Mouse (Mus musculus) liver, adult 2 months (tissue): ENCODE results near the gene Gm4869. TPM values are rescaled to one million over a fixed set of nuclear protein-coding genes. Genes with fewer than 3 reads are reported as not detected.

ENCODE experiments used
- DNase-seq: peaks from one replicate; pipeline ENCODE4 v3.0.0-alpha.2; 2011; ENCODE audit warnings: low read depth, low spot score; ENCODE audit errors: extremely low read depth
- H3K27ac ChIP-seq: fragments of 200-500 bp; replicated peaks from 2 replicates; pipeline ENCODE4 v1.5.1; 2012; ENCODE audit warnings: low read depth, mild to moderate bottlenecking, control low read depth, inconsistent platforms, low read length; ENCODE audit not compliant: insufficient read depth
- H3K27me3 ChIP-seq: fragments of 200-500 bp; 2 replicates; pipeline ENCODE4 v1.6.1; 2012; ENCODE audit warnings: mild to moderate bottlenecking, moderate library complexity, low read length, inconsistent platforms; ENCODE audit not compliant: control insufficient read depth, insufficient read depth
- H3K36me3 ChIP-seq: fragments of 200-500 bp; 2 replicates; pipeline ENCODE4 v1.6.1; 2012; ENCODE audit warnings: low read length, inconsistent platforms; ENCODE audit not compliant: control insufficient read depth, insufficient read depth
- H3K4me1 ChIP-seq: fragments of 200-500 bp; 2 replicates; pipeline ENCODE4 v1.6.1; 2011; ENCODE audit warnings: low read length; ENCODE audit not compliant: control insufficient read depth, insufficient read depth
- H3K4me3 ChIP-seq: fragments of 200-500 bp; 2 replicates; pipeline ENCODE4 v1.5.1; 2011; ENCODE audit warnings: low read depth, mild to moderate bottlenecking, control low read depth, low read length, moderate library complexity; ENCODE audit not compliant: insufficient read depth
- H3K79me2 ChIP-seq: fragments of 200-500 bp; 2 replicates; pipeline ENCODE4 v1.6.1; 2012; ENCODE audit warnings: inconsistent platforms, mild to moderate bottlenecking, low read length, moderate library complexity; ENCODE audit not compliant: control insufficient read depth, insufficient read depth
- H3K9ac ChIP-seq: fragments of 200-500 bp; 2 replicates; pipeline ENCODE4 v1.6.1; 2012; ENCODE audit warnings: low read depth, mild to moderate bottlenecking, control low read depth, inconsistent platforms, low read length
- CTCF ChIP-seq: fragments of 200-500 bp; IDR thresholded peaks from 2 replicates; pipeline ENCODE4 v1.5.1; 2011; ENCODE audit warnings: low read depth, low read length, control low read depth
- POLR2A ChIP-seq: fragments of 200-500 bp; IDR thresholded peaks from 2 replicates; pipeline ENCODE4 v1.6.1; 2011; ENCODE audit warnings: low read length, control low read depth; ENCODE audit not compliant: insufficient read depth; ENCODE audit errors: extremely low read depth
- WGBS: fragments of 180-500 bp; shearing (Covaris S2); methylation state at CpG from one replicate; pipeline ENCODE4 v1.1.7; 2018; 5-methylcytosine and 5-hydroxymethylcytosine counted together
- polyA plus RNA-seq: library from polyadenylated mRNA; depleted of rRNA; stranded (reverse); fragments of >200 nt; gene quantifications from 2 replicates; pipeline ENCODE4 v1.2.3, GENCODE M21; 2012; rRNA removed
- total RNA-seq: library from RNA; depleted of rRNA; stranded (reverse); fragments of >200 nt; gene quantifications from 2 replicates; pipeline ENCODE4 v1.2.3, GENCODE M21; 2014; rRNA removed

The Gm4869 gene
- total and polyA plus RNA-seq, 2 experiments, result not detected

DNA sequence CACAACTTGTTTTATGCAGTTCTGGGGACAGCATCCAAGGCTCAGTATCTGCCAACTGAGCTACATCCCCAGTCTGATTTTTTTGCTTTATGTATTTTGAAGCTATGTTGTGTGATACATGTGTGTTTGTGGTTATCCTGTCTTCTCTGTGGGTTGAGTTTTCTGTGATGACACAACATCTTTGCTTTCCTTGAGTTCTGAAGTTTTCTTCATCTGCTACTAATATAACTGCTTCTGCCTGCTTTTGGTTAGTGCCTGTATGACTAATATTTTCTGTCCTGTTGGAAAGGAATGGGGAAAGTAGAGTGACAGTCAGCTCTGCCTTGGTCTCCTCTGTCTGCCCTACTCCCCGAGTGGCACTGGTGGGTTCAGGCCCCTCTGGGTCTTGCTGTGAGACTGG is 75.8 kb downstream of the Gm4869 start:
- Histone ChIP-seq H3K36me3 (no peaks in the 10 kb centered on the region), H3K9ac (no peak overlapping the region), H3K4me3 (no peak overlapping the region), H3K4me1 (no peaks in the 10 kb centered on the region), H3K27ac (no peak overlapping the region), H3K27me3 (no peaks in the 10 kb centered on the region), H3K79me2 (no peaks in the 10 kb centered on the region)
- WGBS, result 83% methylated on average over 1 of the region's 1 CpGs
- no peak for TF ChIP-seq CTCF
- TF ChIP-seq POLR2A, result no peak
- DNase-seq, result no peak

DNA sequence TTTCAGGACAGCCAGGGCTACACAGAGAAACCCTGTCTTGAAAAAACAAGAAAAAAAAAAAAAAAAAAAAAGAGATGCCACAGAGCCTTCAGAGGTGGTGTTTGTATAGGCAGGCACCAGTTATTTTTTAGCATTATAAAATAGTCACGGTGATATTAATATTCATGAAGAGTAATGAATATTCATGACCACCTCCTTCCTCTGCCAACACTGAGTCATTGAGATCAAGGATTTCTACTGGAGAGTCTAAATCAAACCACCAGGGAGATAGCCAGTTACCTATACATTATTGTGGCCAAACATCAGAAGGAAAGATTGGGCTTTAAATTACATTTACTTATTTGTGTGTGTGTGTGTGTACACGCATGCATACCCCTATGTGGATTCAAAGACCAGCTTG is 81.3 kb downstream of the Gm4869 start:
- H3K79me2 ChIP-seq, result no peaks in the 10 kb centered on the region

DNA sequence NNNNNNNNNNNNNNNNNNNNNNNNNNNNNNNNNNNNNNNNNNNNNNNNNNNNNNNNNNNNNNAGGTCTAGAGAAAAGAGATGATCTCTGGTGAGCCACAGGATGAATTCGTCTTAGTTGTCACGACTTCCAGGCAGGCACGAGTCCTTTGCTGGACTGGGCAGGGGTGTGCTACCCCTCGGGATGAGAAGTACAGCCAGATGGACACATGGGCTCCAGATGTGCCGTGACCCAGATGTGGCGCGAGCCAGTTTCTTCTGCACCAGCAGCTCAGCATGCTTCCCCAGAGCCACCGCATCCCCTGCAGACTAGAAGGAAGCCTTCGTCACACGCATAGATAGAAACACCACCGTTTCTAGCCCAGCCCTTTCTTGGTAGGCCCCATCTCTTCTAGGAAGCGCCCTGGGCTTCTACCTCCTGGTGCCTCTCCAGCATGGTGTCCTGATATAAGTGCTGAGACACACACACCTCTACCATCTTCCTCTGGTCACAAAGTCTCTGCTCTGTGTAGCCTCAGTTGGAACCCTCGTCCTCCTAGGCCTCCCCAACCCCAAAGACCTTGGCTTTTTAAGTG is 92.8 kb downstream of the Gm4869 start:
- no peaks in the 10 kb centered on the region for H3K27me3 ChIP-seq
- DNase-seq, result no peak
- H3K4me1 ChIP-seq, result no peaks in the 10 kb centered on the region
- no peaks in the 10 kb centered on the region for H3K79me2 ChIP-seq
- H3K27ac ChIP-seq, result no peak overlapping the region
- TF ChIP-seq CTCF, result no peak
- no peak for TF ChIP-seq POLR2A
- WGBS, result 85% methylated on average over 13 of the region's 13 CpGs
- no peak overlapping the region for H3K4me3 ChIP-seq
- H3K36me3 ChIP-seq, result no peaks in the 10 kb centered on the region
- H3K9ac ChIP-seq, result no peak overlapping the region

More for the DNA sequence above, 81.3 kb downstream of the Gm4869 start:
- H3K4me3 ChIP-seq, result no peak overlapping the region
- no peak for DNase-seq
- H3K4me1 ChIP-seq, result no peaks in the 10 kb centered on the region
- no peak for TF ChIP-seq CTCF
- TF ChIP-seq POLR2A, result no peak
- no peak overlapping the region for H3K9ac ChIP-seq
- no peaks in the 10 kb centered on the region for H3K27me3 ChIP-seq
- H3K36me3 ChIP-seq, result no peaks in the 10 kb centered on the region
- no peak overlapping the region for H3K27ac ChIP-seq
- 90% methylated on average over 2 of the region's 2 CpGs for WGBS

DNA sequence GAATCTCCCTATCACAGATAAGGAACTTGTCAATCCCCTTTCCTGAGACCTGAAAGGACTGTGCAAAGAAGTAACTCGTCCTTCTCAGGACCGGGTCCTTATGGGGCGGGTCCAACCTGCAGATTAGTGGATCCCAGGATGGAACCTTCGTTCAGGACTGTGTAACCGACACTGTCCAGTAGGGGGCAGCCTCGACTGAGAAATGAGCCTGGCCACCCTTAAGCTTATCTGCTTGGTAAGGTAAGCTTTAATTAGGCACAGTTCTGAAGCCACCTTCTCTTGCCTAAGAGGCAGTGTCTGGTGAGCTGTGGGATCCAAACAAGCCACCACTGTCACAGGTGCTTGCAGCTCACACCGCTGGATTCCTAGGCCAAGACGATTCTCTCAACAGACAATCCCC is 94.7 kb downstream of the Gm4869 start:
- Histone ChIP-seq H3K9ac (no peak overlapping the region), H3K4me3 (no peak overlapping the region), H3K4me1 (no peaks in the 10 kb centered on the region), H3K36me3 (no peaks in the 10 kb centered on the region), H3K27ac (no peak overlapping the region), H3K27me3 (no peaks in the 10 kb centered on the region), H3K79me2 (no peaks in the 10 kb centered on the region)
- DNase-seq, result peak; percentile 29
- WGBS, result 13% methylated on average over 8 of the region's 8 CpGs
- TF ChIP-seq POLR2A, result no peak
- peak; percentile 85 for TF ChIP-seq CTCF

DNA sequence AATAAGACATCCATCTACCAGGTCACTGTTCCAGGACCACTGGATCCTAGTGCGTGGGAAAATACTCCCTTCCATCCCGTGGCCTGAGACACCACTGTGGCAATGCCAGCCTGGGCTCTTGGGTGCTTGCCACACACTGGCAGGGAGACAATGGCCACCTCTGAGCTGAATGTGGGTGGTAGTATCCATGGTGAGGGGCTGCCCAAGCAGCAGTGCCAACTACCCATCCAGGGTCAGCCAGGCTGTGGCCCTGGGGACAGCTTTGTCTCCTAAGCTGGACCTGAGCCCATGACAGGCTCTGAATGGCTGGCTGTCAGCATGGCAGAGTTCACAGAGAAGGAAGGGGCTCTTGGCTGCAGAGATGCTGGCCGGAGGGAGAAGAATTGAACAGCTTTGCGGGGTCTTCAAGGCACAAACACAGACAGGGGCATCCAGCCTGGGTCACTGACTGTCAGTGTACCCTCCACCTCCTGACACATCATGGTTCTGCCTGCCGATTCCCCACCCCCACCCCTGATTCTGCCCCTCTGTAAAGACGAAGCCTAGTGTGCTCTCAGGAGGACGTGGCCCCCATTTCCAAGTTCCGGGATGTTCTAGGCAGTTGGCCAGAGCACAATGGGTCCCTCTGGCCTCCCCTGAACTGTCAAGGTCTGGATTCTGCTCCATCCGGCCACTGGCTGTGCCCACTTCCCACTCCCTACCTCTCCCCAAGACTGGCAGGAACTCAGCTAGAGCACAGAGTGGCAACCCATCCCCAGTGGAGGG is 97.5 kb downstream of the Gm4869 start:
- no peak overlapping the region for H3K27ac ChIP-seq
- H3K36me3 ChIP-seq, result no peaks in the 10 kb centered on the region
- TF ChIP-seq CTCF, result no peak
- TF ChIP-seq POLR2A, result no peak
- DNase-seq, result no peak
- H3K4me3 ChIP-seq, result no peak overlapping the region
- no peaks in the 10 kb centered on the region for H3K79me2 ChIP-seq
- 70% methylated on average over 9 of the region's 9 CpGs for WGBS
- no peak overlapping the region for H3K9ac ChIP-seq
- H3K4me1 ChIP-seq, result no peaks in the 10 kb centered on the region
- no peaks in the 10 kb centered on the region for H3K27me3 ChIP-seq

Other genes starting within 250 kb of the Gm4869 start
- gene Mad1l1, start 124.1 kb upstream of the Gm4869 start, total RNA-seq, result 6.4 and 6.7 TPM in 2 replicates
- gene Mad1l1, start 124.1 kb upstream of the Gm4869 start, polyA plus RNA-seq, result 13.0 and 14.4 TPM in 2 replicates
- 20.7 and 25.3 TPM in 2 replicates for gene Nudt1, start 124.0 kb upstream of the Gm4869 start, total RNA-seq
- gene Nudt1, start 124.0 kb upstream of the Gm4869 start, polyA plus RNA-seq, result 15.8 and 20.2 TPM in 2 replicates
- 6.8 and 8.0 TPM in 2 replicates for gene Mrm2, start 113.7 kb upstream of the Gm4869 start, total RNA-seq
- gene Mrm2, start 113.7 kb upstream of the Gm4869 start, polyA plus RNA-seq, result 8.4 and 8.9 TPM in 2 replicates
- 12.5 and 14.0 TPM in 2 replicates for gene Snx8, start 56.4 kb upstream of the Gm4869 start, total RNA-seq
- gene Snx8, start 56.4 kb upstream of the Gm4869 start, polyA plus RNA-seq, result 10.2 and 11.2 TPM in 2 replicates
- gene Eif3b, start 26.3 kb upstream of the Gm4869 start, total RNA-seq, result 37.9 and 51.5 TPM in 2 replicates
- 58.3 and 64.8 TPM in 2 replicates for gene Eif3b, start 26.3 kb upstream of the Gm4869 start, polyA plus RNA-seq
- 0.27 and 0.28 TPM in 2 replicates for gene Chst12, start 59.9 kb downstream of the Gm4869 start, total RNA-seq
- 1.1 and 1.4 TPM in 2 replicates for gene Chst12, start 59.9 kb downstream of the Gm4869 start, polyA plus RNA-seq
- gene Grifin, start 119.4 kb downstream of the Gm4869 start, total RNA-seq, result not detected in 2 replicates
- not detected in 2 replicates for gene Grifin, start 119.4 kb downstream of the Gm4869 start, polyA plus RNA-seq
- 4.2 and 5.5 TPM in 2 replicates for gene Lfng, start 161.7 kb downstream of the Gm4869 start, total RNA-seq
- 9.2 and 9.5 TPM in 2 replicates for gene Lfng, start 161.7 kb downstream of the Gm4869 start, polyA plus RNA-seq
- 1.9 and 2.7 TPM in 2 replicates for gene Ttyh3, start 203.4 kb downstream of the Gm4869 start, total RNA-seq
- gene Ttyh3, start 203.4 kb downstream of the Gm4869 start, polyA plus RNA-seq, result 7.1 and 8.6 TPM in 2 replicates